In the genomic region with DNA sequence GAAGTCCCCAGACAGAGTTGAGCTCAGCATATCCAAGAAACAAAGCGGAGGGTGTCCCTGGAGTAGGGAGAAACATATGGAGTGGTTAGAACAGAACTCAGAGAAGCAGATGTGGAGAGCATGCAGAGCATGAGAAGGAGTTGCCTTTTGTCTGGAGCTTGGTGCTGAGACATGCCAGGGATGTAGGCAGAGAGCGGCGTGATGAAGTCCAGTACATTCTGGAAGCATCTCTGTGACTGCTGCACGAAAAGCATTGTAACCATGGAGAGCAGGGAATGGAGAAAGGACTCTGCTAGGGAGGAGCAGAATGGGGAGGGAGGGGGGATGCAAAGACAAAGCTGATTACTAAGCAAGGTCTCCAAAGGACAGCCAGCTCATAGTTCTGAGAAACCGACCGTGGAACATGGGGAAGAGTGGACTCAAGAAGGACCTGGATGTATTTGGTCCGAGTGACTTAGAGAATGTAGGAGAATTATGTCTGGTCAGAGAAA, we compare ENCODE assay signal across 11 mouse cellular contexts.
DNase-seq lines count a peak whose midpoint lies in the region; ATAC-seq lines count a peak whose summit lies in the region.
"Had no signal": no experiment of that assay in that cellular context is flagged by ENCODE, and none has a peak within 500 bp of the region (broad histone marks: within the 10 kb centered on the region; RNA-seq: fewer than 3 reads in every experiment).

No protein-coding gene starts in this region.

- WGBS in heart, embryonic 13.5 days: 66% methylated on average over 7 of the region's 7 CpGs
- 46% methylated on average over 7 of the region's 7 CpGs for WGBS in hindbrain, embryonic 10.5 days
- 28% methylated on average over 7 of the region's 7 CpGs for WGBS in neural tube, embryonic 15.5 days

- H3K36me3 ChIP-seq in heart, embryonic 13.5 days: no peaks in the 10 kb centered on the region
- H3K36me3 ChIP-seq in hindbrain, embryonic 10.5 days: no peaks in the 10 kb centered on the region
- H3K36me3 ChIP-seq in neural tube, embryonic 15.5 days: no peaks in the 10 kb centered on the region

- no peak for DNase-seq in heart, adult 8-10 months (ENCODE audit: low spot score)
- DNase-seq in hindbrain, embryonic 10.5 days (ENCODE audit: low spot score): no peak
- DNase-seq in left cerebral cortex, postnatal 25 days (ENCODE audit: low spot score in 2 of 2): peak; percentile 27 to 74
- DNase-seq in B cell, adult 2 months: no peak
- DNase-seq in kidney, postnatal 25 days: no peak
- DNase-seq in embryo, embryonic 9.5 days (ENCODE audit: extremely low spot score): no peak
- DNase-seq: lung, postnatal 14 days had no signal

- intact Hi-C loops in left cerebral cortex, postnatal 25 days (cut with DNase I): no loop called here

- H3K27me3 ChIP-seq in heart, embryonic 13.5 days (replicated peaks): no peaks in the 10 kb centered on the region
- no peaks in the 10 kb centered on the region for H3K27me3 ChIP-seq in hindbrain, embryonic 10.5 days (ENCODE audit: insufficient read depth, poor library complexity, severe bottlenecking)
- H3K27me3 ChIP-seq in neural tube, embryonic 15.5 days (replicated peaks): no peaks in the 10 kb centered on the region

- no peak overlapping the region for H3K9ac ChIP-seq in heart, embryonic 13.5 days
- H3K9ac ChIP-seq in neural tube, embryonic 15.5 days (replicated peaks): no peak overlapping the region

- H3K9me3 ChIP-seq in heart, embryonic 13.5 days: no peaks in the 10 kb centered on the region
- no peaks in the 10 kb centered on the region for H3K9me3 ChIP-seq in hindbrain, embryonic 10.5 days
- no peaks in the 10 kb centered on the region for H3K9me3 ChIP-seq in neural tube, embryonic 15.5 days (replicated peaks)

- no peak for ATAC-seq in heart, embryonic 13.5 days (ENCODE audit: extremely low read depth, insufficient number of reproducible peaks, low FRiP score, low TSS enrichment)
- ATAC-seq in neural tube, embryonic 15.5 days (ENCODE audit: low FRiP score): peak; percentile 61; the same call in 1 of the 2 replicates
- ATAC-seq: CD4-positive, CD25-positive, alpha-beta regulatory T cell, adult 4 months had no signal

- 0 out of 2 replicates have a peak overlapping the region, but pooled peaks have one; percentile 5 for H3K27ac ChIP-seq in heart, embryonic 13.5 days (replicated peaks)
- peak overlapping the region; percentile 75 for H3K27ac ChIP-seq in hindbrain, embryonic 10.5 days
- H3K27ac ChIP-seq in neural tube, embryonic 15.5 days (replicated peaks): peak overlapping the region; percentile 19; the same call in 1 of the 2 replicates
- H3K27ac ChIP-seq: kidney, postnatal 0 days had no signal

- H3K4me3 ChIP-seq in heart, embryonic 13.5 days: no peak overlapping the region
- H3K4me3 ChIP-seq in hindbrain, embryonic 10.5 days: no peak overlapping the region
- H3K4me3 ChIP-seq in neural tube, embryonic 15.5 days (replicated peaks): no peak overlapping the region

- H3K4me1 ChIP-seq in heart, embryonic 13.5 days: peaks cover 7% of the 10 kb centered on the region; the same call in 1 of the 2 replicates
- peaks cover 22% of the 10 kb centered on the region for H3K4me1 ChIP-seq in hindbrain, embryonic 10.5 days (replicated peaks)
- H3K4me1 ChIP-seq in neural tube, embryonic 15.5 days: peaks cover 14% of the 10 kb centered on the region

- H3K4me2 ChIP-seq in heart, embryonic 13.5 days: no peak overlapping the region
- H3K4me2 ChIP-seq in neural tube, embryonic 15.5 days: no peak overlapping the region

Comparison
In these comparisons a context has a peak if more than half of its experiments do, and no peak if none do; other contexts are left out.
1. H3K27ac ChIP-seq: peak in every context shown above with its lines; median percentile 75 in hindbrain, embryonic 10.5 days; 19 in neural tube, embryonic 15.5 days; 5 in heart, embryonic 13.5 days.
2. DNase-seq: peak in left cerebral cortex, postnatal 25 days (2 of 2); none in heart, adult 8-10 months (single experiment), hindbrain, embryonic 10.5 days (single experiment), B cell, adult 2 months (0 of 2), kidney, postnatal 25 days (0 of 2) and embryo, embryonic 9.5 days (single experiment).